Comparison of ENCODE assay signal across 24 mouse cellular contexts in the genomic region with DNA sequence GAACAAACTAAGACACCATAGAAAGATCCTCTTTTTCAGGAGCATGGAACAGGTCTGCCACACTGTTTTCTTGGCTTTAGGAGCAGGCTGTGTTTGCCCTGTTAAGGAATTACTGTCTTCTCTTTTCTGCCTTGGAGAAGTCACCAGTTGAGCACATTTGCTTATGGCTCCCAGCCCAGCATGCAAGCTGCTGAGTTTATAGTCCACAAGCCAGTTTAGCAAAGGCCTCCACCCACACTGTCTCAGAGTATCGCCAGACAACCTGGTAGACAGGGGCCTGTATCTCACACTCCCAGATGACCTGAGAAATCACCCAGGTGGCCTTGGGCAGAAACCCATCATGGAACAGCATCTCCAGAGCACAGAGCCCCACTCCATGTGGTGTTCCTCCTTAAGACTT.
DNase-seq lines count a peak whose midpoint lies in the region; ATAC-seq lines count a peak whose summit lies in the region.
"Had no signal": no experiment of that assay in that cellular context is flagged by ENCODE, and none has a peak within 500 bp of the region (broad histone marks: within the 10 kb centered on the region; RNA-seq: fewer than 3 reads in every experiment).

No protein-coding gene starts in this region.

- peak; percentile 52 to 60 for DNase-seq in cerebellum, postnatal 10 days
- DNase-seq in cerebellum, adult 9-10 months, result no peak
- no peak for DNase-seq in frontal cortex, postnatal 10 days (ENCODE audit: low spot score in 2 of 2)
- peak; percentile 74 for DNase-seq in brain, adult 2 months (ENCODE audit: low read depth, low spot score)
- peak; percentile 5 to 18 for DNase-seq in right cerebral cortex, postnatal 36 days (ENCODE audit: low spot score in 2 of 2)
- no peak for DNase-seq in ovary, postnatal 36 days (ENCODE audit: low spot score)
- DNase-seq: adrenal gland, postnatal 10 days; gastrocnemius, postnatal 36 days; heart, adult 18-20 months; heart, postnatal 36 days; kidney, adult 9 months; kidney, postnatal 10 days; layer of hippocampus, postnatal 36 days; liver; lung, adult 2 months; lung, postnatal 10 days; midbrain, embryonic 14.5 days; spleen, adult 18-20 months; thymus, adult 2 months; thymus, postnatal 36 days had no signal

- ATAC-seq in frontal cortex, adult (ENCODE audit: low TSS enrichment), result 0 out of 2 replicates have a peak, but pooled peaks have one; percentile 35
- ATAC-seq: forebrain, embryonic 15.5 days; intestine, postnatal 0 days; Patski had no signal

Comparison
In these comparisons a context has a peak if more than half of its experiments do, and no peak if none do; other contexts are left out.
1. DNase-seq: peak in cerebellum, postnatal 10 days (2 of 2), brain, adult 2 months (single experiment) and right cerebral cortex, postnatal 36 days (2 of 2); none in cerebellum, adult 9-10 months (single experiment), frontal cortex, postnatal 10 days (0 of 2) and ovary, postnatal 36 days (single experiment).